Mouse (Mus musculus) mouse trophoblast stem cell (cell line): ENCODE results near the gene Tbck.

Experiments used
- in situ Hi-C, 2 experiments: fragments of 300-500 bp; cut with MseI, MboI; formaldehyde crosslinking; loops; 2 replicates in 1 of 2; 3 replicates in 1 of 2; pipeline ENCODE4 v1.15.1; 2025

Gene Tbck

GRCm38 (mm10) chr3:132756274-132756673, 72.3 kb downstream of the Tbck start:
- in situ Hi-C loops, result no loop called here

GRCm38 (mm10) chr3:132766033-132766726, 82.2 kb downstream of the Tbck start:
- in situ Hi-C loops, result no loop called here

- in situ Hi-C loops, result no loop called here
Measured at GRCm38 (mm10) chr3:132772054-132772453, 88.1 kb downstream of the Tbck start.

GRCm38 (mm10) chr3:132776686-132777085, 92.7 kb downstream of the Tbck start:
- in situ Hi-C loops, result no loop called here

GRCm38 (mm10) chr3:132781103-132781502, 97.2 kb downstream of the Tbck start:
- in situ Hi-C loops, result no loop called here

GRCm38 (mm10) chr3:132783087-132783486, 99.1 kb downstream of the Tbck start:
- in situ Hi-C loops, result no loop called here

- in situ Hi-C loops, result no loop called here
Measured at GRCm38 (mm10) chr3:132784732-132785131, 100.8 kb downstream of the Tbck start.

GRCm38 (mm10) chr3:132786690-132787089, 102.7 kb downstream of the Tbck start:
- in situ Hi-C loops, result no loop called here

- in situ Hi-C loops, result no loop called here
Measured at GRCm38 (mm10) chr3:132787775-132788174, 103.8 kb downstream of the Tbck start.

GRCm38 (mm10) chr3:132791140-132791539, 107.2 kb downstream of the Tbck start:
- in situ Hi-C loops, result no loop called here

GRCm38 (mm10) chr3:132800196-132800595, 116.3 kb downstream of the Tbck start:
- in situ Hi-C loops, result no loop called here

- in situ Hi-C loops, result no loop called here
Measured at GRCm38 (mm10) chr3:132801910-132802309, 118.0 kb downstream of the Tbck start.

GRCm38 (mm10) chr3:132807888-132808579, 124.1 kb downstream of the Tbck start:
- in situ Hi-C loops, result no loop called here

- in situ Hi-C loops, result no loop called here
Measured at GRCm38 (mm10) chr3:132808951-132809350, 125.0 kb downstream of the Tbck start.

GRCm38 (mm10) chr3:132811791-132812190, 127.8 kb downstream of the Tbck start:
- in situ Hi-C loops, result no loop called here

GRCm38 (mm10) chr3:132812356-132812755, 128.4 kb downstream of the Tbck start:
- in situ Hi-C loops, result no loop called here

GRCm38 (mm10) chr3:132813147-132813546, 129.2 kb downstream of the Tbck start:
- in situ Hi-C loops, result no loop called here

- in situ Hi-C loops, result no loop called here
Measured at GRCm38 (mm10) chr3:132813706-132814497, 130.0 kb downstream of the Tbck start.

GRCm38 (mm10) chr3:132814791-132815496, 131.0 kb downstream of the Tbck start:
- in situ Hi-C loops, result no loop called here

- in situ Hi-C loops, result no loop called here
Measured at GRCm38 (mm10) chr3:132815497-132816326, 131.8 kb downstream of the Tbck start.

GRCm38 (mm10) chr3:132819408-132819807, 135.5 kb downstream of the Tbck start:
- in situ Hi-C loops, result no loop called here
